Mouse (Mus musculus) megakaryocyte, embryonic 14.5 days (primary cell): ENCODE data around the gene Guca1a. TPM values are rescaled to one million over a fixed set of nuclear protein-coding genes. Genes with fewer than 3 reads are reported as not detected.

Source experiments
- H3K27me3 ChIP-seq: replicated peaks from 2 replicates; pipeline ENCODE3; 2012; ENCODE audit warnings: inconsistent platforms
- H3K36me3 ChIP-seq: replicated peaks from 2 replicates; pipeline ENCODE3; 2012; ENCODE audit warnings: low read length, inconsistent platforms, mixed read lengths
- H3K4me1 ChIP-seq: 2 replicates; pipeline ENCODE4 v1.6.1; 2012; ENCODE audit warnings: inconsistent platforms
- H3K4me3 ChIP-seq: replicated peaks from 2 replicates; pipeline ENCODE3; 2012; ENCODE audit warnings: moderate library complexity, mild to moderate bottlenecking, inconsistent platforms
- H3K9me3 ChIP-seq: 2 replicates; pipeline ENCODE4 v1.6.1; 2012; ENCODE audit warnings: inconsistent platforms
- FLI1 ChIP-seq: IDR thresholded peaks from 2 replicates; pipeline ENCODE4 v1.6.1; 2012; ENCODE audit warnings: low read length, inconsistent platforms, mixed read lengths
- GATA1 ChIP-seq: IDR thresholded peaks from 3 replicates; pipeline ENCODE4 v1.6.1; 2012; ENCODE audit warnings: mixed read lengths, low read length, inconsistent platforms, borderline replicate concordance
- polyA plus RNA-seq: library from polyadenylated mRNA; stranded (reverse); fragments of >175 nt; gene quantifications from 2 replicates; pipeline ENCODE4 v1.2.3, GENCODE M21; 2012; ENCODE audit warnings: low replicate concordance; ENCODE audit not compliant: insufficient read depth

Guca1a gene
- polyA plus RNA-seq, 1 experiment = 4.2 TPM

GRCm38 (mm10) chr17:47384064-47384463, 16.3 kb downstream of the Guca1a start:
- TF ChIP-seq GATA1 = no peak
- TF ChIP-seq FLI1 = no peak
- Histone ChIP-seq H3K27me3 (peaks cover 10% of the 10 kb centered on the region), H3K36me3 (peaks cover 31% of the 10 kb centered on the region), H3K4me1 (no peaks in the 10 kb centered on the region), H3K9me3 (peaks cover 5% of the 10 kb centered on the region; the same call in 1 of the 2 replicates), H3K4me3 (no peak overlapping the region)

- Histone ChIP-seq H3K4me3 (no peak overlapping the region), H3K4me1 (no peaks in the 10 kb centered on the region), H3K9me3 (peaks cover 5% of the 10 kb centered on the region; the same call in 1 of the 2 replicates), H3K36me3 (peaks cover 37% of the 10 kb centered on the region), H3K27me3 (peaks cover 6% of the 10 kb centered on the region)
- TF ChIP-seq FLI1 = no peak
- no peak for TF ChIP-seq GATA1
Observed at GRCm38 (mm10) chr17:47383266-47383665, 17.1 kb downstream of the Guca1a start.

GRCm38 (mm10) chr17:47381917-47382316, 18.5 kb downstream of the Guca1a start:
- Histone ChIP-seq H3K4me3 (no peak overlapping the region), H3K4me1 (peaks cover 5% of the 10 kb centered on the region), H3K36me3 (peaks cover 51% of the 10 kb centered on the region), H3K27me3 (peaks cover 6% of the 10 kb centered on the region), H3K9me3 (peaks cover 5% of the 10 kb centered on the region; the same call in 1 of the 2 replicates)
- no peak for TF ChIP-seq GATA1
- no peak for TF ChIP-seq FLI1

GRCm38 (mm10) chr17:47378133-47378532, 22.3 kb downstream of the Guca1a start:
- Histone ChIP-seq H3K27me3 (no peaks in the 10 kb centered on the region), H3K36me3 (peaks cover 85% of the 10 kb centered on the region), H3K4me3 (no peak overlapping the region), H3K4me1 (peaks cover 16% of the 10 kb centered on the region), H3K9me3 (no peaks in the 10 kb centered on the region)
- no peak for TF ChIP-seq FLI1
- no peak for TF ChIP-seq GATA1

- no peak overlapping the region for H3K4me3 ChIP-seq
- peaks cover 16% of the 10 kb centered on the region for H3K4me1 ChIP-seq
- H3K27me3 ChIP-seq = no peaks in the 10 kb centered on the region
- peaks cover 97% of the 10 kb centered on the region for H3K36me3 ChIP-seq
- TF ChIP-seq GATA1 (no peak), FLI1 (no peak)
- H3K9me3 ChIP-seq = no peaks in the 10 kb centered on the region
Observed at GRCm38 (mm10) chr17:47376779-47377280, 23.6 kb downstream of the Guca1a start.

GRCm38 (mm10) chr17:47373991-47374390, 26.4 kb downstream of the Guca1a start:
- Histone ChIP-seq H3K36me3 (peaks cover 69% of the 10 kb centered on the region), H3K4me3 (no peak overlapping the region), H3K27me3 (no peaks in the 10 kb centered on the region), H3K4me1 (peaks cover 34% of the 10 kb centered on the region), H3K9me3 (no peaks in the 10 kb centered on the region)
- no peak for TF ChIP-seq GATA1
- TF ChIP-seq FLI1 = no peak

- no peak for TF ChIP-seq FLI1
- TF ChIP-seq GATA1 = no peak
- H3K27me3 ChIP-seq = peaks cover 4% of the 10 kb centered on the region
- no peak overlapping the region for H3K4me3 ChIP-seq
Observed at GRCm38 (mm10) chr17:47371451-47371850, 28.9 kb downstream of the Guca1a start.

GRCm38 (mm10) chr17:47369087-47369443, 31.3 kb downstream of the Guca1a start:
- peak overlapping the region; percentile 97 for H3K4me3 ChIP-seq
- peaks cover 22% of the 10 kb centered on the region for H3K36me3 ChIP-seq
- H3K27me3 ChIP-seq = peaks cover 13% of the 10 kb centered on the region
- no peaks in the 10 kb centered on the region for H3K9me3 ChIP-seq
- H3K4me1 ChIP-seq = peaks cover 18% of the 10 kb centered on the region
- no peak for TF ChIP-seq GATA1
- no peak for TF ChIP-seq FLI1

More at GRCm38 (mm10) chr17:47371451-47371850, 28.9 kb downstream of the Guca1a start:
- Histone ChIP-seq H3K9me3 (no peaks in the 10 kb centered on the region), H3K4me1 (peaks cover 24% of the 10 kb centered on the region), H3K36me3 (peaks cover 45% of the 10 kb centered on the region)

- TF ChIP-seq GATA1 = no peak
- no peak for TF ChIP-seq FLI1
- H3K36me3 ChIP-seq = peaks cover 16% of the 10 kb centered on the region
- H3K27me3 ChIP-seq = peaks cover 13% of the 10 kb centered on the region
- peaks cover 18% of the 10 kb centered on the region for H3K4me1 ChIP-seq
- no peaks in the 10 kb centered on the region for H3K9me3 ChIP-seq
- H3K4me3 ChIP-seq = peak within 1 kb of the TSS; percentile 97
Observed at GRCm38 (mm10) chr17:47368401-47369086, 31.8 kb downstream of the Guca1a start, which contains the start of gene Mrps10. Gene Mrps10, plus strand, starts transcription at chr17:47368887.

- H3K4me3 ChIP-seq = no peak overlapping the region
- H3K27me3 ChIP-seq = peaks cover 9% of the 10 kb centered on the region
- peaks cover 5% of the 10 kb centered on the region for H3K4me1 ChIP-seq
- no peak for TF ChIP-seq GATA1
- no peak for TF ChIP-seq FLI1
- no peaks in the 10 kb centered on the region for H3K9me3 ChIP-seq
- H3K36me3 ChIP-seq = peaks cover 35% of the 10 kb centered on the region
Observed at GRCm38 (mm10) chr17:47361343-47361742, 39.0 kb downstream of the Guca1a start.
